Mouse (Mus musculus) CD4-positive helper T cell, adult 2 months (primary cell): ENCODE results near the gene H60b.
"Not testable (repeated sequence)": the region's sequence is repeated elsewhere in the genome, so short reads cannot be mapped to it uniquely, and the experiment has no call there.

Experiments used
- DNase-seq: peaks from one replicate; pipeline ENCODE4 v3.0.0-alpha.2; 2012; ENCODE audit warnings: low read depth, missing footprints, low spot score

Gene H60b

DNA sequence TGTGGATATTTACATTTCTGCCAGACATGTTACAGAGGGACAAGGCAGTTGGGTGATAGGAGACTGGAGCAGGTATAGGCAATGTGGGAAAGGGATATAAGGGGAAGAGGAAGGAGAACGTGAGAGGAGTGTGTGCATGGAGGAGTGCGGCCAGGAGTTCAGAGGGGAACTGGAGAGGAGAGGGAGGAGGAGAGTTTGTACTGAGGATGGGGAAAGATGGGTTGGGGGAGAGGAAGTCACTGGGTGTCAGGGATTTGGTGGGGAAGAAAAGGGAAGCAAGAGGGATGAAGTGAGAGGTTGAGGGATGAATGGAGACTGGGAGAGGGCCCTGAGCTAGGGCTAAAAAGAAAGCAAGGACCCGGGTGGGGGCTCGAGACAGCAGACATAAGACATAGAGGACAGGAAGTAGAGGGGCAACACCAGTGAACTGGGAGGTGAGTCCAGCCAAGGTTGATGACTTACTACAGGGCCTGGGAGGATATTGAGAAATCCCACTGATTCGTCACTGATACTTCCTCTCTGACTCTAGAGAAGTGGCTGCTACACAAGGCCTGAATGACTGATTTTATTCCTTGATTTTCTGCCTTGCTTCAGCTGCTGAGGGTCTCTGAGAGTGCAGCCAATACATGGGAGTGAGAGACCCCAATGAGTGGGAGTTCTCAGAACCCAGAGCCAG lies 7.1 kb downstream of the H60b start:
- DNase-seq: not testable (repeated sequence)

DNA sequence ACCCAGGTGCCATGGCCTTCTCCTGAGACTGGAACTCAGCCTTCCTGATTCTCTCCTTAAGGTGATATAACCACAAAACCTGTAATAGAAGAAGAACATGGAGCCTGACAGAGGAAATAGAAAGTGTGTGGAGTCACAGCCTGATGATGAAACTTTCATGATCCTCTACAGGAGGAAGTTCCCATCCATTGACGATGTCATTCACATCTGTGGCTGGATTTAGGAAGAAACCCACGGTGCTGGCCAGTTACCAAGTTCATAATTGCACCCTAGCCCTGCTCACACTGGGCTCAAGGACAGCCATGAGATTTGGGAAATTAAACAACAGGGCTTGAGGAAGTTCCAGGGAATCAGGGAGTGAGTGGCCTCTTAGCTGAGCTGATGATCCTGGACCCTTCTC lies 7.6 kb downstream of the H60b start:
- not testable (repeated sequence) for DNase-seq

DNA sequence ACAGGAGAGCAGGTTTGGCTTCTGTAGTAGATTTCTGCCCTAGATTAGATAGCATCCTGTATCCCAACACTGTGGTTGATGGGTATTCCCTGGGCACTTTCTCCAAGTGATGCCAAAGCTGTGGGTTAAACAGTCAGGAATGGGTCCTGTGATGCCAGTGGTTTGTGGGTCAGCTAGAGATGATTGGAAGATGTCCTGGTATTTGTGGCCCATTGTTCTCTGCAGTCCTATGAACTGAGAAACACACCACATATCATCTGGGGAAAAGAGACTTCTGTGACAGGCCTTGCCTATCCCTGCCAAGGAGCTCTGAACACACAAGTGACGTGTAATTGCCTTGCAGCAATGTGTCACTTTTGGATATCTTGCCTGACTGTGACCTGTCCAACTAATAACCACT lies 8.7 kb downstream of the H60b start:
- DNase-seq: not testable (repeated sequence)

DNA sequence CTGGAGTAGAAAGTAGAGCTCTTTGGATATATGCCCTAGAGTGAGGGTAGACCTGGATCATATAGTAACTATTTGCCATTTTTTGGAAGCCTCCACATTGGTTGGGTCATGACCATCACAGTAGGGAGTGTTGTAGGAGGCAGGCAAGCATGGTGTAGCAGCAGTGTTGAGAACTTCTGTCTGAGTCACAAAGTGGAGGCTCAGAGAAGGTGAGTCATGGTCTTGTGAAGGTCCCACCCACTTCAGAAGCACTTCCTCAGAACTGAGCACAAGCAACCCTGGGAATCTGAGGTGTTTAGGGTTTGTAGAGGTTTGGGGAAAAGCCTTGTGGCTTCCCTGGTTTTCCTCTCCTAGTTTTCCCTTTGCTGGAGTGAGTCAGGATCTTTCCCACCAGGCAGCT lies 10.7 kb downstream of the H60b start:
- not testable (repeated sequence) for DNase-seq

DNA sequence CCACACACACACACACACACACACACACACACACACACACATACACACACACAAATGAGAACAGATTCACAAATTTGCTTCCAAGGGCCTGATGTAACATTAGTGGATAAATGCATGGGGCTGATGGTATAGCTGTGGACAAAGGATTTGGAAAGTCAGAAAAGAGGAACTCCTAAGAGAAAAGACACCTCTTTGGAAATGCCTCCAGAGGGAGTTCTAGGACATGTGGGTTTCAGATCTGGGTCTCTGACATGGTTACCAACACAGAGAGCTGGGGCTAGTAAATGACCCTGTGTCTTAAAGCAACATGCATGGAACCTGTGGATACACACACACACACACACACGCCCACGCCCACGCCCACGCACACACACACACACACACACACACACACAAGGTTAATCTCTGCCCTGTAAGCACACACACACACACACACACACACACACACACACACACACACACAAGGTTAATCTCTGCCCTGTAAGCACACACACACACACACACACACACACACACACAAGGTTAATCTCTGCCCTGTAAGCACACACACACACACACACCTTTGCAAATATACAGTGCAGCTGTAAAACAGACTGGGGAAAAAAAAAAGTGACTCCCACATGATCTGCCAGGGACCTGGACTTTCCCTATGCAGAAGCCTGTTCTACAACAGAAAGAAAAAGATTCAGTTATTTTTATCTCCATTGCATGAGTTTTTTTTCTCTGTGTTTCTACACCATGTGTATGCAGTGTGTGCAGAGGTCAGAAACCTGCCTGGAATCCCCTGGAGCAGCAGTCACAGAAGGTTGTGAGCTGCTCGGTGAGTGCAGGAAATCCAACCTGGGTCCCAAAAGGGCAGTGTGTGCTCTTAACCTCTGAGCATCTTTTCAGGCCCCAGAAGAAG lies 14.3 kb downstream of the H60b start:
- DNase-seq: not testable (repeated sequence)

DNA sequence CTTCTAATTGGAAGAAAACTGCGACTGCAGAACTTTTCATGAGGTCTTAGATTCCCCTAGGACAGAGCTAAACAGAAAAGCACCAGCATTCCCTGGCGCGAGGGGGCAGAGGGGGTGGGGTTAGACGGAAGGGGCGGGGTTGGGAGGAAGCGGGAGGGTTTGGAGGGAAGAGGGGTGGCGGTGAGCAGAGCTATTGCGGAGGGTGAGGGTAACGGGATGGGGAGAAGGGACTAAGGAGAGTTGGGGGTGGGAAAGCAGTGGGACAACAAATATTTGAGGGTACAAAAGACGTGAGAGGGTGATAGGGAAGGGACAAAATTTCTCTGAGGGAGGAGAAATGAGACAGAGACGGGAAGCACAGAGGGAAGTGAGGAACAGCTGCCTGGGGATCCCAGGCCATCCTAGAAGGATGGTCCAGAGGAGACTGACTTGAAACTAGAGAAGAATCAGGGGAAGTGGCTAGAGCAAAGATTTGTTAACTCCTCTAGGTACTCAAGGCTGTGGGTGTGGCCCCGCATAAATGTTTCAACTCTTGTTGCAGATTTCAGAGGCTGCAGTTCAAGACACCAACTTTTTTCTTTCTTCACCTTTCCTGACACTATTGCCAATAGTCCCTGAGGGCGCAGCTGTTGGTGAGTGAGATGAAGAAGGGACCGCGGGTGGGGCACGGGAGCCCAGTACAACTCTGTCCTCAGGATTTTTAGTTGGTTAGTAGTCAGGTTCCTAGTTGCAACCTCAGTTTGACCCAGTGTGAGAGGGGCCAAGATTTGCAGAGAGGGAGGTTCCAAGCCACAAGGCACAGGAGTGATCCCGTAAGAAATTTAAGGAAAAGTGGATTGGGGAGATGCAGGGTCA lies 15.2 kb downstream of the H60b start:
- DNase-seq: not testable (repeated sequence)

DNA sequence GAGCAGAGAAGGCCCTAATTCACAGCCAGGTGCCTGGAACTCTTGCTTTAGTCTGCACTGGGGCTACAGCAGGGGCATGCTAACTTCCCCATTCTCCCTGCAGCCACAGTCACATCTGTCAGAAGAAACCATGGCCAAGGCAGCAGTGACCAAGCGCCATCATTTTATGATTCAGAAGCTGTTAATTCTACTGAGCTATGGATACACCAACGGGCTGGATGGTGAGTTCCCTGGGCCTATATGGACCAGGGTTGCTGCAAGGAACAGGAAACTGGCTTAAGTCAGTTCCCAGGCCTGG lies 15.8 kb downstream of the H60b start:
- DNase-seq: not testable (repeated sequence)

DNA sequence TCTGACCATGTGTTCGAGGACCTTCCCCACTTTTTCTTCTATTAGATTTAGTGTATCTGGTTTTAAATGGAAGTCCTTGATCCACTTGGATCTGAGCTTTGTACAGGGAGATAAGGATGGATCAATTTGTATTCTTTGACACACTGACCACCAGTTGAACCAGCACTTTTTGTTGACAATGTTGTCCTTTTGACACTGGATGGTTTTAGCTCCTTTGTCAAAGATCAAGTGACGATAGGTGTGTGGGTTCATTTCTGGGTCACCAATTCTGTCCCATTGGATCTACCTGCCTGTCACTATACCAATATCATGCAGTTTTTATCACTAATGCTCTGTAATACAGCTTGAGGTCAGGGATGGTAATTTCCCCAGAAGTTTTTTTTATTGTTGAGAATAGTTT lies 18.1 kb downstream of the H60b start:
- DNase-seq: not testable (repeated sequence)

DNA sequence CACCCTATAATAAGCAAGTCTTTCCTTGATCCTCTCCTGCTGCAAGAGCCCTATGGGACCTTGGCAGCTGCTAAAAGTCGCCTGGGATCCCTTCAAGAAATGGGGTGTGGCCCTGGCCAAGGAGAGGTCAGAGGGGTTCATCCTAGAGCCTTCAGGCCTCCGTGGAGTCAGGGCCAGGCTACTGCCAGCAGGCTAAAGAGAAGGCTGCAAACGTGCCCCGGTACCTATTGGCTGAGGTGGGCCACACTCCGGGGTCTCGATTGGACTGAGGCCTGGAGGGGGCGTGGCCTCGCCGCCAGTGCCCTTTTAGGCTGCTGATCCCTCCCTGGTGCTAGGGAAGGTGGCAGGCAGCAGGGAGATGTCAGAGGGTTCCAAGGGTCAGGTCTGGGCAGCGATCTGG lies 32.6 kb downstream of the H60b start:
- not testable (repeated sequence) for DNase-seq

DNA sequence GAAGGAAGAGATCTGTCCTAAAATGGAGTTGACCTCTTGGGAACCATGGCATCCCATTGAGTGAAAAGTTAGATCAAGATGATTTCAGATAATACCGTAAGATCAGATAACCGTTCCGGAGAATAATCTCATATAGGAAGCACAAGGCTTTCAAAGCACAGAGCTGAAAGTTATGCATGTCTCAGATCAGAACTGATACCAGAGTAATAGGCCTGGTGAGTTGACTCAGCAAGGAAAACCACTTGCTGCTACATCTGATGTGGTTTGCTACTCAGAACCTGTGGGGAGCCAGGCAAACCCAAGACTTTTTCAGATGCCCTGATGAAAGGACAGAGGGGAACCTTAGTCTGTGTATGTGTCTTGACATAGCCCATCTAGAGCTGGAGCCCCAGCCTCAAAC lies 43.0 kb downstream of the H60b start:
- DNase-seq: not testable (repeated sequence)

DNA sequence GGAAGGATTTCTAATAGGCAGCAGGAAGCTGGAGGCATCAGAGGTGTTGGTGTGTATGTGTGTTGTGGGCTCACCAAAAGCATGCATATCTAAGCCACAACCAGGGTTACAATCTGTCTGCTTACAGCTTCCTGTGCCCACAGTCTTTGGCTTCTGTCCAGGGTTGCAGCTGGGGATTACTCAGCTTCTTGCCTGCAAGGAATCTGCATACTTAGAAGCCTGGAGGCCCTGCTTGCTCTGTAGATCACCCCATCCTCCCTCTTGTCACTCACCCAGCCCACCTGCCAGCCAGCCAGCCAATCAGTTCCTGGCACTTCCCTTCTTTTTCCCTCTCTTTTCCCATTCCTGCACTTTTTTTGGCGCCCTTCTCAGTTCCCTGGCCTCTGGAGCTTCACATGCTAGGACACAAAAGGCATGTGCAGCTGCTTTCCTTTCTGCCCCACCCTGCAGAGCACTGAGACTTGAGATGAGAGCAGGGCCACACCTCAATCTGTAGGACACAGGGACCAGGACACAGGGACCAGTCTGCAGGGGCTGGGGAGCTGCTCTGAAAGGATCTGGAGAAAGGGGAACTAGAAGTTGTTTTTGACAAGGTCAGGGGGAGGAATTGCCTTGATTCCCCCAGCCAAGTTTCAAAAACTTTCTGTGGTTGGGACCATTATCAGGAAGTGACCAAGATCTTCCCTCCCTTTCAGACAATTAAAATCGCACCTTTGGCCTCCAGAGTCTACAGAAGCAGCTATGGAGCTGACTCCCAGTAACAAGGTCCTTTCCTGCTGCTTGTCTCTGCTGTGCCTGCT lies 44.6 kb downstream of the H60b start:
- not testable (repeated sequence) for DNase-seq

DNA sequence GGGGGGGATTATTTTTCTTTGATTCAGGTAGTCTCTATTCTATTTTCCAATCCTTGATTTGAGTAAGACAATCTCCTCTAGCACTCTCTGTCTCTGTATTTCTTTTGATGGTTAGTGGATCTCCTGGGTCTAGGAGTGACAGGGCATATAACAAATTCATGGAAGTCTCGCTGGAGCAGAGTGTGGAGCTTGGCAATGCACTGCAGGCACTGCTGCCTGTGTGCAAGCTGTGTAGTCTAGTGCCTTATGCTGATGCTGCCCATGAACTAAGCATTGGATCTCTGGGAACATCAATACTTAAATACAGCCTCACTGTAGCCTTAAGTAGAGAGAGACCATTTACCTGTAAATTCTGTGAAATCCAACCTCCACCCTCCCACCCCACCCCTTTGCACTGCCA lies 48.1 kb downstream of the H60b start:
- not testable (repeated sequence) for DNase-seq

DNA sequence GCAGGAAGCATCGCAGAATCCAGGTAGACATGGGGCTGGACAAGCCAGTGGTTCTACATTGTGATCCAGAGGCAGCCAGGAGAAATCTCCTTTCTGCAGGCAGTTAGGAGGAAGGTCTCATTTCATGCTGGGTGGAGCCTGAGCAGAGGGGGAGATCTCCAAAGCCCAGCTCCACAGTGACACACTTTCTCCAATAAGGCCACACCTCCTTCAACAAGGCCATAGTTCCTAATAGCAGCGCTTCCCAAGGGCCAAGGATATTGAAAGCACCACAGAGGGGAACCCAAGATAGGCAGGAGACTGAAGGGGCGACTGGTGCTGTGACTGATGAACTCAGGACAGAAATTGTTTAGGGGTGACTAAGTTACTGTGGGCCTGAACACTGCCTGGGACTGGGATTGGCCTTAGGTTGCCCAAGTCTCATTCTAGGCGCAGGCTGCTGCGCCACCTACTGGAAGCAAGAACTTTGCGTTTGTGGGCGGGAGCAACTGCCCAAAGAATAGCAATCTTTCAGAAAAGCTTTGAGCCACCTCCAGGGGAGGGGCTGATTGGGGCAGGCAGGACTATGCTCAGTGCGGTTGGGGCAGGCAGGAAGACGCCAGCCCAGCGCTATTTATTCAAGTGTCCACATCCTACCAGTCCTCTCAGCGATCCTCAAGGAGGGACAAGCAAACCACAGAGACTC lies 53.8 kb downstream of the H60b start:
- DNase-seq: peak; percentile 42

DNA sequence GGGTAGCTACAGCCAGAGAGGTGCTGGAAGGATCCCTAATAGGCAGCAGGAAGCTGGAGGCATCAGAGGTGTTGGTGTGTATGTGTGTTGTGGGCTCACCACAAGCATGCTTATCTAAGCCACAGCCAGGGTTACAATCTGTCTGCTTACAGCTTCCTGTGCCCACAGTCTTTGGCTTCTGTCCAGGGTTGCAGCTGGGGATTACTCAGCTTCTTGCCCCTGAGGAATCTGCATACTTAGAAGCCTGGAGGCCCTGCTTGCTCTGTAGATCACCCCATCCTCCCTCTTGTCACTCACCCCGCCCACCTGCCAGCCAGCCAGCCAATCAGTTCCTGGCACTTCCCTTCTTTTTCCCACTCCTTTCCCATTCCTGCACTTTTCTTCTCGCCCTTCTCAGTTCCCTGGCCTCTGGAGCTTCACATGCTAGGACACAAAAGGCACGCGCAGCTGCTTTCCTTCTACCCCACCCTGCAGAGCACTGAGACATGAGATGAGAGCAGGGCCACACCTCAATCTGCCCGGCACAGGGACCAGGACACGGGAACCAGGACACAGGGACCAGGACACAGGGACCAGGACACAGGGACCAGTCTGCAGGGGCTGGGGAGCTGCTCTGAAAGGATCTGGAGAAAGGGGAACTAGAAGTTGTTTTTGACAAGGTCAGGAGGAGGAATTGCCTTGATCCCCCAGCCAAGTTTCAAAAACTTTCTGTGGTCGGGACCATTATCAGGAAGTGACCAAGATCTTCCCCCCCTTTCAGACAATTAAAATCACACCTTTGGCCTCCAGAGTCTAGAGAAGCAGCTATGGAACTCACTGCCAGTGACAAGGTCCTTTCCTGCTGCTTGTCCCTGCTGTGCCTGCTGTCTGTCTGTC lies 65.3 kb downstream of the H60b start:
- not testable (repeated sequence) for DNase-seq

DNA sequence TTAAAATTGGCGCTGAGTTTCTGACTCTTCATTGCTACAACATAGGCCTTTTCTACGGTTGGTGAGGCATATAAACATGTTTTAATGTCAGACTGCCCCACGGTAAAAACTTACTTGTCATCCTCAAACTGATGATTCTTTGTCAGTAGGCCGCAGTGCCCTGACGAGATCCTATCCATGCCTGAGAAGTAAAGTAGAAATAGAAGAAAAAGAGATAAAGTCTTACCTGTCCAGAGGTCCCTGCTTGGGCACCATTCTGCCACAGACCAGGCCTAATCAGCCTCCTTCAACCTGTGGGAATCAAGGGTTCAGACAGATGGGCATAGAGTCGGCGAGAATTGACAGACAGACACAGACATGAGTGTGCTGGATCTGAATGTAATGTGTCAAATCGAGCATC lies 106.7 kb downstream of the H60b start:
- DNase-seq: no peak

DNA sequence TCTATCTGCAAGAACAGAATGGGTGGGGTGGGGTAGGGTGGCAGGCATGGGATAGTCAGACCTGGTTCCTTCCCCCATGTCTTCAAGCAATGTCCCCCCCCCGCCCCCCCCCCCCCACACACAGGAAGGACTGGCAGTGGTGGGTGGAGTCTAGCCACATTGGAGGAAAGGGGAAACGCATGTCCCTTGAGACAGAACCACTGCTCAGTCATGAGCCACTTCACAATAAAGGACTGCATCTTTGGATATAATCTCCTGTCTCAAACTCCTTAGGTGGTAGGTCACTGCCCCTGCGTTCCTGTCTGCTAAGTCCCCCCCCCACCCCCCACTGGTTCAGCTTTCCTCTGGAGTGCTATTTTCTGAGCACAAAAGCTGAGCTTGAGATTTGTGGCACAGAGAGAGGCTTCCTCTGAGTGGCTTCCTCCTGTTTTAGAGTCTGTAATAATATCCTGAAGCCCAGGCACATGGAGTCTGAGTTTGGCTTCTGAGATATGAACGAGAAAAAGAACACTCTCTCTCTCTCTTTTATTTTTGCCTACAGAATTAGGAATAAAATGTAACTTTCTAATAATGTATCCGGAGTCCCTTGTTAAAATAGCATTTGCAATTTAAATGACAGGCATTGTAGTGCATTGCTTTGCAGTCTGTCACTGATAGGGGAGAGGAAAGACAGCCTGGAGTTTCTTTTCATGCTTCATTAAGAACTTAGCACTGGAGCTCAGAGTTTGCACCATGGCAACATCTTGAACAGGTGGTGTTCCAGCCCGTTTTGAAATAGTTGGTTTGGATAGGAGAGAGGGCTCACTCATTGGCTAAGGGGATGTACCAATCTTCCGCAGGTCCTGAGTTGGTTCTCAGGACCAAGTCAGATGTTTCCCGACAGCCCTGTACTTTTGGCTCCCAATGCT lies 112.7 kb downstream of the H60b start:
- not testable (repeated sequence) for DNase-seq

DNA sequence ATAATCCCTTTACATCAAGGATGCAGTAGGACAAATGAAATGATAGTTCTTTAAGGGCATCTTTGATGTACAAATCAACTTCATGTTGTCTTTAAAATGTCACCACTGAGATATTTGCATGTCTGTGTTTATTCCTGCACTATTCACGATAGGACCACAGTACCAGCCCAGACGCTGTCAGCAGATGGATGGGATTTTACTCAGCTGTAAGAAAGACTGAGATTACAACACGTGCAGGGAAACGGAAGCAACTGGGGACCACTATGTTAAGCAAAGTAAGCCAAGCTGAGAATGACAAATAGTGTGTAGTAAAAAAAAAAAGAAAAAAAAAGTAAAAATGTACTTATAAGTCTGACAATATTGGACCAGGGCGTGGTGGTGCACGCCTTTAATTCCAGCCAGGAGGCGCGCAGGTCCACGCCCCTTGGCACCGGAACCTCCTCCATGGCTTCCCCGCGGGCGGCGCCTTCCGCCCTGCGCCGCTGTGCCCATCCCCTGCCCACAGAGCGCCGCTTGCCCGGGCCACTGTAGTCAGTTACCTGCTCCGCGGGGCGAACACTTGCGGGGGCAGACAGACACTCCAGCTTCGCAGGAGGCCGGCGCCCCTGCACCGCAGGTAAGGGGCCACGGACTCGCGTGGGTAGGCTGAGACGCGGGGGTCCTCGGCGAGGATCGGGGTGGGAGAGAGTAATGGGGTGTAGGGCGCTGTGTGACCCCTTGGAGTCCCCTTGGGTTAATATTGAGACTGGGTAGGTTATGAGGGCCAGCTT lies 114.7 kb downstream of the H60b start:
- DNase-seq: peak; percentile 39
